Mouse (Mus musculus) lung, postnatal 0 days (tissue): Measurements from ENCODE around the gene Klhl25.
A peak's percentile ranks its signal among the peaks of the same experiment; 100 is the strongest.

Experiments
- CTCF ChIP-seq: IDR thresholded peaks from 2 replicates; pipeline ENCODE4 v1.5.1; 2016; ENCODE audit warnings: antibody characterized with exemption, mild to moderate bottlenecking
- EP300 ChIP-seq: IDR thresholded peaks from 2 replicates; pipeline ENCODE4 v1.6.1; 2016; ENCODE audit warnings: antibody characterized with exemption, mild to moderate bottlenecking, control low read depth

DNA sequence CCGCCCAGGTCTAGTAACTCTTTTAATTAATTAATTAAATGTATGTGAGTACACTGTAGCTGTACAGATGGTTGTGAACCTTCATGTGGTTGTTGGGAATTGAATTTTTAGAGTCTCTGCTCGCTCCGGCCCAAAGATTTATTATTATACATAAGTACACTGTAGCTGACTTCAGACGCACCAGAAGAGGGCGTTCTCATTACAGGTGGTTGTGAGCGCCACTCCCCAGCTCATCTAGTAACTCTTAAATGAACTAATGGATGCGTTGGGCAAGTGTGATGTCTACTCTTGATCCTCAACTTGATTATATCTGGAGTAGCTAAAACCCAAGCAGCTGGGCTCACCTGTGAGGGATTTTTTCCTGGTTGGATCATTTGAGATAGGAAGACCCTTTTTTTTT is 1.2 kb upstream of the Klhl25 start:
- TF ChIP-seq CTCF (peak; percentile 56), EP300 (no peak)
